Mouse (Mus musculus) liver, adult 2 months (tissue): Measurements from ENCODE around the gene Crtac1.

Experiments
- CTCF ChIP-seq: fragments of 200-500 bp; IDR thresholded peaks from 2 replicates; pipeline ENCODE4 v1.5.1; 2011; ENCODE audit warnings: low read depth, low read length, control low read depth
- POLR2A ChIP-seq: fragments of 200-500 bp; IDR thresholded peaks from 2 replicates; pipeline ENCODE4 v1.6.1; 2011; ENCODE audit warnings: low read length, control low read depth; ENCODE audit not compliant: insufficient read depth; ENCODE audit errors: extremely low read depth

DNA sequence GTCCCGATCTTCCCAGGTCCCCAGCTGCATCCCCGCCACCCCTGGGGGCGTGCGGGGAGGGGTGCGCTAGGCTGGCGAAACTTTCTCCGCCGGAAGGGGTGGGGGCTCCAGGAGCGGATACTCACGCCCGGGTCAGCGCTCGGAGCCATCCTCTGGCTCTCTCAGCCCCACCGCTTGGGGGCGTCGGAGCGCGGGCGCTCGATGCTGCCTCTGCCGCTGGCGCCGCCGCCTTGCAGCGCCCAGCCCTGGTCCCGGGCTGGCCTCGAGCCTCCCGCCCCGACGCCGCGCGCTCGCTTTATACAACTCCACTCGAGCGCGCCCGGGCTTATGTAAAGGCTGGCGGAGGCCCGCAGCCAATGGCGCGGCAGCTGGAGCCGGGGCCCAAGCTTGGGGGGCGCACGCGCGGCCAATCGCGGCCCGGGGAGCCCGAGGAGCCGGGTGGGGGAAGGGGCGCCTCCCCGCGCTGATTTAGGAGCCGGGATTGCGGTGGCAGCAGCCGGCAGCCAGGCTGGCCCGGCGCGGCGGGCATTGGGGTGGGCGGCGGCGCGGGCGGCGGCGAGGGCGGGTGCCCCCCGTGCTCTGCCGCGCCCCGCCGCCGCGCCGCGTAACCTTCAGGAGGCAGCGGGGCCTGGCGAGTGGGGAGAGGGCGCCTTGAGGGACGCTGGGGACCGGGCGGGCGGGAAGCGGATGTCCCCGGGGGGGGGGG, at the start of gene Crtac1:
- no peak for TF ChIP-seq POLR2A
- peak; percentile 22; the same call in 1 of the 2 replicates for TF ChIP-seq CTCF
